Mouse (Mus musculus) heart, embryonic 11.5 days (tissue): ENCODE results near the gene Npepl1. TPM values are rescaled to one million over a fixed set of nuclear protein-coding genes. Genes with fewer than 3 reads are reported as not detected.

Experiments used
- ATAC-seq: fragments of 200-750 bp; cut with Nextera tagmentation; replicated peaks from 2 replicates; pipeline ENCODE4 v1.8.0; 2017; ENCODE audit warnings: moderate library complexity; ENCODE audit not compliant: insufficient number of reproducible peaks, low FRiP score, low TSS enrichment
- H3K27ac ChIP-seq: fragments of 300-500 bp; sonication (generic); 2 replicates; pipeline ENCODE4 v1.5.1; 2014; ENCODE audit warnings: mild to moderate bottlenecking, low read depth, low read length
- H3K27me3 ChIP-seq: fragments of 300-500 bp; sonication (generic); 2 replicates; pipeline ENCODE4 v1.6.1; 2014; ENCODE audit warnings: mild to moderate bottlenecking, low read length, mixed read lengths; ENCODE audit not compliant: control insufficient read depth, insufficient read depth
- H3K36me3 ChIP-seq: fragments of 300-500 bp; sonication (generic); 2 replicates; pipeline ENCODE4 v1.6.1; 2014; ENCODE audit warnings: mild to moderate bottlenecking, low read length, moderate library complexity, mixed read lengths; ENCODE audit not compliant: control insufficient read depth, insufficient read depth
- H3K4me1 ChIP-seq: fragments of 300-500 bp; sonication (generic); 2 replicates; pipeline ENCODE4 v1.6.1; 2014; ENCODE audit warnings: low read length; ENCODE audit not compliant: control insufficient read depth, insufficient read depth
- H3K4me2 ChIP-seq: fragments of 300-500 bp; sonication (generic); 2 replicates; pipeline ENCODE4 v1.6.1; 2014; ENCODE audit warnings: mild to moderate bottlenecking, moderate library complexity
- H3K4me3 ChIP-seq: fragments of 300-500 bp; sonication (generic); 2 replicates; pipeline ENCODE4 v1.5.1; 2014; ENCODE audit warnings: low read depth, low read length
- H3K9ac ChIP-seq: fragments of 300-500 bp; sonication (generic); 2 replicates; pipeline ENCODE4 v1.6.1; 2014; ENCODE audit warnings: mild to moderate bottlenecking, low read depth, low read length, moderate library complexity
- H3K9me3 ChIP-seq: fragments of 300-500 bp; sonication (generic); replicated peaks from 2 replicates; pipeline ENCODE4 v1.6.1; 2016; ENCODE audit warnings: low read length; ENCODE audit not compliant: control insufficient read depth
- WGBS: fragments of 180-500 bp; shearing (Covaris S2); extraction: QIAGEN DNeasy Blood & Tissue Kit; methylation state at CpG from one replicate; pipeline ENCODE4 v1.1.7; 2014; ENCODE audit not compliant: insufficient replicate concordance; 5-methylcytosine and 5-hydroxymethylcytosine counted together
- polyA plus RNA-seq: library from polyadenylated mRNA; unstranded; fragments of >200 nt; fragmentation: Nextera tagmentation; extraction: Ambion mirVana; gene quantifications from 2 replicates; pipeline ENCODE4 v1.2.1, GENCODE M21; 2014

Gene Npepl1
- polyA plus RNA-seq, 1 experiment from 2014 or later, result 38.2 TPM

GRCm38 (mm10) chr2:174095086-174095485 is 15.1 kb upstream of the Npepl1 start:
- peaks cover 10% of the 10 kb centered on the region for H3K36me3 ChIP-seq
- H3K4me1 ChIP-seq, result no peaks in the 10 kb centered on the region
- H3K9me3 ChIP-seq, result no peaks in the 10 kb centered on the region
- 95% methylated on average over 3 of the region's 3 CpGs for WGBS
- H3K27me3 ChIP-seq, result no peaks in the 10 kb centered on the region
- H3K4me3 ChIP-seq, result no peak overlapping the region
- H3K4me2 ChIP-seq, result no peak overlapping the region
- H3K27ac ChIP-seq, result no peak overlapping the region
- no peak overlapping the region for H3K9ac ChIP-seq
- no peak for ATAC-seq

DNA sequence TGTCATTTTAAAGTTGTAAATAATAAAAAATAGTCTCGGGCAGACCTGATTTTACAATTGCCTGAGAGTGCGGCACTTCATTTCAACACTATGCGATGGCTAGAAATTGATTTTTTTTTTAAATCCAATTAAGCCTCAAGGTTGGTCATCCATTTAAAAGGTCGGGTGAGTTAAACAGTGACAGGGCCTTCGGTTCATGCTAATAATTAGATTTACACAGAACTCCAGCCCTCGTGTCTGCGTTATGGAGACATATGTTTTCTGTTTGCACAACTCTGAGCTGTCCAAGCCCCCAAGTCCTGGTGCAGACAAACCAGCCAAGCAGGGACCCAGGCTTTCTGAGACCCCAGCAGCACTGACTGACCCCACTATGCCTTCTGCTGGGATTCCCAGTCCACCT is 7.8 kb upstream of the Npepl1 start:
- H3K4me1 ChIP-seq, result peaks cover 2% of the 10 kb centered on the region; the same call in 1 of the 2 replicates
- ATAC-seq, result no peak
- H3K27ac ChIP-seq, result no peak overlapping the region
- no peaks in the 10 kb centered on the region for H3K9me3 ChIP-seq
- no peak overlapping the region for H3K9ac ChIP-seq
- H3K36me3 ChIP-seq, result no peaks in the 10 kb centered on the region; the same call in 1 of the 2 replicates
- H3K4me2 ChIP-seq, result no peak overlapping the region
- H3K4me3 ChIP-seq, result no peak overlapping the region
- H3K27me3 ChIP-seq, result no peaks in the 10 kb centered on the region
- WGBS, result 87% methylated on average over 7 of the region's 7 CpGs

- no peak overlapping the region for H3K4me2 ChIP-seq
- H3K9ac ChIP-seq, result no peak overlapping the region
- no peak overlapping the region for H3K27ac ChIP-seq
- no peaks in the 10 kb centered on the region for H3K27me3 ChIP-seq
- H3K9me3 ChIP-seq, result no peaks in the 10 kb centered on the region
- peaks cover 2% of the 10 kb centered on the region; the same call in 1 of the 2 replicates for H3K4me1 ChIP-seq
- no peak overlapping the region for H3K4me3 ChIP-seq
- WGBS, result 66% methylated on average over 4 of the region's 4 CpGs
- ATAC-seq, result no peak
- no peaks in the 10 kb centered on the region for H3K36me3 ChIP-seq
These were observed 6.6 kb upstream of the Npepl1 start for GRCm38 (mm10) chr2:174103527-174103926.

GRCm38 (mm10) chr2:174107375-174107774 is 2.8 kb upstream of the Npepl1 start:
- Histone ChIP-seq H3K4me3 (no peak overlapping the region), H3K36me3 (no peaks in the 10 kb centered on the region), H3K4me2 (no peak overlapping the region), H3K9me3 (no peaks in the 10 kb centered on the region), H3K4me1 (peaks cover 10% of the 10 kb centered on the region), H3K27me3 (no peaks in the 10 kb centered on the region), H3K9ac (no peak overlapping the region), H3K27ac (no peak overlapping the region)
- no peak for ATAC-seq
- 75% methylated on average over 3 of the region's 3 CpGs for WGBS

DNA sequence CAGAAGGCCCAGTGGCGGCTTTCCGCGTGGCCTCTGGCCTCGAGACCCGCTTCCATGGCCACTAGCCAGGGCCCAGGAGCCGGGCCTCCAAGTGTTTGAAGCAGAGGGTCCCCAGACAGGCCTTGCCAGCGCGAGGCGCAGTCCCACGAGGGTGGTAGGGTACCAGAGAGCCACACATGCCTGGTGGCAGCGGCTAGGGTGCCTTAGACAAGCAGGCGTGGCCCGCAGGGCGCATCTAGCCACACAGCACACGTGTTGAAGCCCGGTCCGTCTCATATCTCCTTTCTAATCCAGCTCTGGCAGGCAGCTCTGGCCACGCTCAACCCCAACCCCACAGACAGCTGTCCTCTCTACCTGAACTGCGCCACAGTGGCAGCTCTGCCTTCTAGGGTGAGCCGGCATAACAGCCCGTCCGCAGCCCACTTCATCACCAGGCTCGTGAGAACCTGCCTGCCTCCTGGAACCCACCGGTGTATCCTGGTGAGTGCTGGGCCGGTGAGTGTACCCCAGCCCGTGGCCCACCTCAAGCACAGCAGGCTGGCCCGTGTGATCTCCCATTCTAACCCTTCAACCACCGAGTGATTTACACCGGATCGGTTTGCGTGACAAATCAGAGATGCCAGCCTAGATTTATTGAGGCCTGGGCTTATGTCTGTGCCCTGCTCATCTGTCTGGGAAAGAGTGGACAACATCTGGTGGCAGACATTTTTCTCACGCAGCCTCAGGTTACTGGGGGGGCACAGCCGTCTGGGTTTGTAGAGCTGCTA is 817 bp downstream of the Npepl1 start:
- H3K27ac ChIP-seq, result peak overlapping the region; percentile 50
- peak overlapping the region; percentile 92 for H3K4me2 ChIP-seq
- peak; percentile 33 for ATAC-seq
- WGBS, result 42% methylated on average over 33 of the region's 33 CpGs
- no peaks in the 10 kb centered on the region; the same call in 1 of the 2 replicates for H3K36me3 ChIP-seq
- H3K9me3 ChIP-seq, result no peaks in the 10 kb centered on the region
- peaks cover 12% of the 10 kb centered on the region for H3K4me1 ChIP-seq
- no peaks in the 10 kb centered on the region for H3K27me3 ChIP-seq
- peak overlapping the region; percentile 65 for H3K4me3 ChIP-seq
- peak overlapping the region; percentile 93 for H3K9ac ChIP-seq

- H3K4me2 ChIP-seq, result 0 out of 2 replicates have a peak overlapping the region, but pooled peaks have one; percentile 0
- H3K9me3 ChIP-seq, result no peaks in the 10 kb centered on the region
- no peak for ATAC-seq
- no peaks in the 10 kb centered on the region; the same call in 1 of the 2 replicates for H3K36me3 ChIP-seq
- H3K4me3 ChIP-seq, result no peak overlapping the region
- no peak overlapping the region for H3K9ac ChIP-seq
- H3K27me3 ChIP-seq, result no peaks in the 10 kb centered on the region
- peaks cover 12% of the 10 kb centered on the region for H3K4me1 ChIP-seq
- no peak overlapping the region for H3K27ac ChIP-seq
- 62% methylated on average over 18 of the region's 18 CpGs for WGBS
These were observed 2.8 kb downstream of the Npepl1 start for GRCm38 (mm10) chr2:174112931-174113330.

- H3K4me1 ChIP-seq, result peaks cover 12% of the 10 kb centered on the region
- no peak overlapping the region for H3K27ac ChIP-seq
- H3K9me3 ChIP-seq, result no peaks in the 10 kb centered on the region
- ATAC-seq, result no peak
- H3K4me2 ChIP-seq, result no peak overlapping the region
- no peak overlapping the region for H3K9ac ChIP-seq
- no peaks in the 10 kb centered on the region; the same call in 1 of the 2 replicates for H3K36me3 ChIP-seq
- no peaks in the 10 kb centered on the region for H3K27me3 ChIP-seq
- WGBS, result 86% methylated on average over 12 of the region's 12 CpGs
- no peak overlapping the region for H3K4me3 ChIP-seq
These were observed 4.2 kb downstream of the Npepl1 start for GRCm38 (mm10) chr2:174114148-174114864.

GRCm38 (mm10) chr2:174116929-174117328 is 6.8 kb downstream of the Npepl1 start:
- 57% methylated on average over 16 of the region's 16 CpGs for WGBS
- H3K4me2 ChIP-seq, result no peak overlapping the region
- no peaks in the 10 kb centered on the region for H3K9me3 ChIP-seq
- H3K4me3 ChIP-seq, result no peak overlapping the region
- no peak overlapping the region for H3K9ac ChIP-seq
- H3K4me1 ChIP-seq, result 0 out of 2 replicates have a peak, but pooled peaks cover 4% of the 10 kb centered on the region
- ATAC-seq, result no peak
- no peak overlapping the region for H3K27ac ChIP-seq
- no peaks in the 10 kb centered on the region for H3K27me3 ChIP-seq
- peaks cover 17% of the 10 kb centered on the region for H3K36me3 ChIP-seq
